Mouse (Mus musculus) forebrain, embryonic 14.5 days (tissue): ENCODE measurements around the gene Tiam1. TPM values are rescaled to one million over a fixed set of nuclear protein-coding genes. Genes with fewer than 3 reads are reported as not detected.

Experiments used
- ATAC-seq: fragments of 200-750 bp; cut with Nextera tagmentation; 2 replicates; pipeline ENCODE4 v1.8.0; 2017; ENCODE audit warnings: mild to moderate bottlenecking, moderate library complexity
- DNase-seq: peaks from one replicate; pipeline ENCODE4 v3.0.0-alpha.2; 2015; ENCODE audit warnings: low spot score
- H3K27ac ChIP-seq: fragments of 300-500 bp; sonication (generic); 2 replicates; pipeline ENCODE4 v1.5.1; 2014; ENCODE audit warnings: low read depth, mild to moderate bottlenecking, control low read depth, low read length, moderate library complexity
- H3K27me3 ChIP-seq: fragments of 300-500 bp; sonication (generic); replicated peaks from 2 replicates; pipeline ENCODE4 v1.6.1; 2014; ENCODE audit warnings: low read length, control low read depth, mixed read lengths; ENCODE audit not compliant: control insufficient read depth, insufficient read depth
- H3K36me3 ChIP-seq: fragments of 300-500 bp; sonication (generic); 2 replicates; pipeline ENCODE4 v1.6.1; 2014; ENCODE audit warnings: low read length, control low read depth; ENCODE audit not compliant: control insufficient read depth, insufficient read depth
- H3K4me1 ChIP-seq: fragments of 300-500 bp; sonication (generic); 2 replicates; pipeline ENCODE4 v1.6.1; 2014; ENCODE audit warnings: antibody characterized with exemption, low read length, control low read depth; ENCODE audit not compliant: control insufficient read depth, insufficient read depth
- H3K4me2 ChIP-seq: fragments of 300-500 bp; sonication (generic); 2 replicates; pipeline ENCODE4 v1.6.1; 2014; ENCODE audit warnings: mild to moderate bottlenecking, control low read depth, low read length
- H3K4me3 ChIP-seq: fragments of 300-500 bp; sonication (generic); 2 replicates; pipeline ENCODE4 v1.5.1; 2014; ENCODE audit warnings: low read depth, low read length, control low read depth
- H3K9ac ChIP-seq: fragments of 300-500 bp; sonication (generic); 2 replicates; pipeline ENCODE4 v1.6.1; 2014; ENCODE audit warnings: mild to moderate bottlenecking, low read length, control low read depth, moderate library complexity
- H3K9me3 ChIP-seq: fragments of 300-500 bp; sonication (generic); replicated peaks from 2 replicates; pipeline ENCODE4 v1.6.1; 2016; ENCODE audit warnings: low read length, control low read depth, mixed read lengths; ENCODE audit not compliant: control insufficient read depth
- WGBS: fragments of 180-500 bp; shearing (Covaris S2); extraction: QIAGEN DNeasy Blood & Tissue Kit; methylation state at CpG from one replicate; pipeline ENCODE4 v1.1.7; 2014; 5-methylcytosine and 5-hydroxymethylcytosine counted together
- polyA plus RNA-seq: library from polyadenylated mRNA; unstranded; fragments of >200 nt; fragmentation: Nextera tagmentation; extraction: Ambion mirVana; gene quantifications from 2 replicates; pipeline ENCODE4 v1.2.1, GENCODE M21; 2014

Gene Tiam1
- polyA plus RNA-seq, 1 experiment from 2014 or later = 22.4 TPM

DNA sequence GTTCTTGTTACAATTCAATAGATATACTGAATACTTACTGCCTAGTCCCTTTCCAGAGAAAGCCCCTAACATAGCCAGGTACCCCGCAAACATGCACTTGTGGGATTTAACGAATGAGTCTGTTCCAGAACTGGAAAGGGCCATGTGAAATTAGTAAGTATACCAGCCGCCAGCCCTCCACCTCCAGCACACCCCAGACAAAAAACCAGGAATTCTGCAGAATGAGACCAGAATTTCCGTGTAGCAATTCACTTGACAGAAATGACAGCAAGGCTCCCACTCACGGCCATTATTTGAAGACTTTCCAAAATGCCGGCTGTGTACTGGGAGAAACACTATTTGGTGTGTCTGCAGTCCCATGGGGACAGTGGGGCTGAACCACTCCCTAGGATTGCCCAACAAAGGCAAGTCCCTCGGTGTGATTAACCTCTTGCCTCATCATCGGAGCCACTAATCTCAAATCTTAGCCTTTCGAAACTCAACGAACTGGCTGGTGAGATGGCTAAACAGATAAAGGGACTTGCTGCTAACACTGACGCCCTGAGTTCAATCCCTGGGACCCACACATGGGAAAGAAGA, 30.9 kb downstream of the Tiam1 start:
- no peaks in the 10 kb centered on the region for H3K36me3 ChIP-seq
- DNase-seq (no peak), ATAC-seq (no peak)
- H3K4me1 ChIP-seq = no peaks in the 10 kb centered on the region
- H3K4me3 ChIP-seq = no peak overlapping the region
- WGBS = 94% methylated on average over 11 of the region's 11 CpGs
- no peaks in the 10 kb centered on the region for H3K9me3 ChIP-seq
- H3K27me3 ChIP-seq = no peaks in the 10 kb centered on the region
- no peak overlapping the region for H3K9ac ChIP-seq
- no peak overlapping the region for H3K4me2 ChIP-seq
- H3K27ac ChIP-seq = no peak overlapping the region

GRCm38 (mm10) chr16:90109500-90109899, 34.1 kb downstream of the Tiam1 start:
- no peak for ATAC-seq
- WGBS = 65% methylated on average over 2 of the region's 3 CpGs
- no peak overlapping the region for H3K27ac ChIP-seq

DNA sequence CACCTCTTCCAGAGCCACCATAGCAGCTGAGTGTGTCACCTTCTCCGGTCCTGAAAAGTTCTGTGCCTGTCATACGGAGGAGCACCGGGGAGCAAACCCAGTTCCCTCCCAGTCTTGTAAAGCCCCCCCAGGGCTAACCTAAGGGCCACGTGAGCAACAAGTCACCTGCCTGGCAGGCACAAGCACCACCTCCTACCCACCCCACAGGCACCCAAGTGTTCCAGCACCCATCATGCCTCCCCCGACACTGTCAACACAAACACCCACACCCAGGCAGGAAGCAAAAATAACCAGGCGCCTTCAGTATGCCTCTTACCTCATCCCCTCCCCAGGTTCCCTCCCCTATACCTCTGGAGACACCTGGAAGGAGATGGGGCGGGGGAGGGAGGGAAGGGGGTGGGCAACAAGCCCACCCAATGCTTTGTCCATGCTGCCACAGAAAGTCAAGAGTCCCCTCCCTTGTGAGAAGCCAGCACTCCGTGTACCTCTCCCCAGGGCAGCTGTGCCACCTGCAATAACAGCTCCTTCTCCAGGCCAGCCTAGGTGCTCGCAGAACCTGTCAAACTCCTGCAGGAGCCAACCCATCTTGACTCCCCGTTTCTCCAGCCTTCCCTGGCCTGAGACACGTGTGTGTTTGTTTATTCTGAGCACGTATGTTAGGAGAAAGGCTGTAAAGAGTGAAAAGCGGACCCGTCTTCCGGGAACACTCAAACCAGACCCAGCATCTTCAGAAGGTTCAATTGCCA, 38.7 kb downstream of the Tiam1 start:
- ATAC-seq (no peak), DNase-seq (no peak)
- H3K27ac ChIP-seq = no peak overlapping the region
- H3K27me3 ChIP-seq = no peaks in the 10 kb centered on the region
- 80% methylated on average over 15 of the region's 15 CpGs for WGBS
- no peak overlapping the region for H3K4me2 ChIP-seq
- no peaks in the 10 kb centered on the region for H3K4me1 ChIP-seq
- H3K9ac ChIP-seq = no peak overlapping the region
- no peaks in the 10 kb centered on the region for H3K36me3 ChIP-seq
- H3K9me3 ChIP-seq = no peaks in the 10 kb centered on the region
- no peak overlapping the region for H3K4me3 ChIP-seq

More at GRCm38 (mm10) chr16:90109500-90109899, 34.1 kb downstream of the Tiam1 start:
- H3K4me1 ChIP-seq = no peaks in the 10 kb centered on the region
- H3K4me2 ChIP-seq = no peak overlapping the region
- no peak for DNase-seq
- H3K27me3 ChIP-seq = no peaks in the 10 kb centered on the region
- no peaks in the 10 kb centered on the region for H3K9me3 ChIP-seq
- no peaks in the 10 kb centered on the region for H3K36me3 ChIP-seq
- H3K9ac ChIP-seq = no peak overlapping the region
- no peak overlapping the region for H3K4me3 ChIP-seq

DNA sequence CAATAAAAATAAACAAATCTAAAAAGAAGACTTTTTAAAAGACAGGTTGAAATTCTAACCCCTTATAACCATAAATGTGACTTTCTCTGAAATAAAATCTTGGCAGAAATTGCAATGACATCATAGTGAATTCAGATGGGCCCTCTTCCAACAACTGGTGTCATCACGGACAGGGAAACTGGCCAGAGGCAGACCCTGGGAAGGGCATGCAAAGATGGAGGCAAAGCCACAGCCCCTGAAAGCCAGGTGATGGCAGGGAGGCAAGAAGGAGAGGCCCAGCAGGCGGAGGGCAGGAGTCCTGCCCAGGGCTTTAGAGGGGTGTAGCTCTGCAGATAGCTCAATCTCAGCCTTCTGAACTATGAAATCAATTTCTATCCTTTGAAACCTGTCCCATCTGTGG, 39.8 kb downstream of the Tiam1 start:
- no peak overlapping the region for H3K4me3 ChIP-seq
- WGBS = 83% methylated on average over 2 of the region's 2 CpGs
- DNase-seq = no peak
- no peak overlapping the region for H3K9ac ChIP-seq
- no peak overlapping the region for H3K4me2 ChIP-seq
- no peaks in the 10 kb centered on the region for H3K27me3 ChIP-seq
- no peaks in the 10 kb centered on the region for H3K36me3 ChIP-seq
- H3K9me3 ChIP-seq = no peaks in the 10 kb centered on the region
- no peak overlapping the region for H3K27ac ChIP-seq
- ATAC-seq = no peak
- no peaks in the 10 kb centered on the region for H3K4me1 ChIP-seq

GRCm38 (mm10) chr16:90102596-90102995, 41.0 kb downstream of the Tiam1 start:
- WGBS = 84% methylated on average over 7 of the region's 7 CpGs
- no peaks in the 10 kb centered on the region for H3K27me3 ChIP-seq
- no peak overlapping the region for H3K9ac ChIP-seq
- no peak overlapping the region for H3K4me3 ChIP-seq
- no peak for DNase-seq
- no peaks in the 10 kb centered on the region for H3K36me3 ChIP-seq
- no peak overlapping the region for H3K27ac ChIP-seq
- no peaks in the 10 kb centered on the region for H3K9me3 ChIP-seq
- ATAC-seq = no peak
- H3K4me2 ChIP-seq = no peak overlapping the region
- H3K4me1 ChIP-seq = no peaks in the 10 kb centered on the region

GRCm38 (mm10) chr16:90098191-90098605, 45.4 kb downstream of the Tiam1 start:
- Histone ChIP-seq H3K27ac (no peak overlapping the region), H3K9ac (no peak overlapping the region), H3K4me1 (no peaks in the 10 kb centered on the region), H3K4me3 (no peak overlapping the region), H3K36me3 (no peaks in the 10 kb centered on the region), H3K4me2 (no peak overlapping the region), H3K27me3 (no peaks in the 10 kb centered on the region), H3K9me3 (no peaks in the 10 kb centered on the region)
- 90% methylated on average over 11 of the region's 11 CpGs for WGBS
- no peak for ATAC-seq
- no peak for DNase-seq

DNA sequence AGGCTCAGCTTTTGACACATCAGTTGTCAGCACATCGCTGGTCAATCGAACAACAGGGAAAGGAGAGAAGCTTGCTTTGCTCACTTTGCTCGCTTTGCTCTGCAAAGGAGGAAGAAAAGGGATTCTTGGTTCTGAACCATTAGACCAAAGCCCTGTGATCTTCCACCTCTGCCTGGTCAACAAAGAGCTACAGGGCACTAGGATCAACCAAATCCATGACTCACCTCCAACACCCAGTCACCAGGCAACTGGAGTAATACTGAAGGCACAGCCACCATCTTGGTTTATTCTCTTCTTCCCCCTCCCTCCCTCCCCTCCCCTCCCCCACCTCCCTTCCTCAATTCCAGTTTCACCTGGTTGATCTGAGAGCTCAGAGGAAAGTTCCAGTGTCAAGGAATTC, 45.8 kb downstream of the Tiam1 start:
- H3K4me2 ChIP-seq = no peak overlapping the region
- no peak for DNase-seq
- 98% methylated on average over 3 of the region's 3 CpGs for WGBS
- no peaks in the 10 kb centered on the region for H3K9me3 ChIP-seq
- H3K36me3 ChIP-seq = no peaks in the 10 kb centered on the region
- H3K4me3 ChIP-seq = no peak overlapping the region
- H3K9ac ChIP-seq = no peak overlapping the region
- no peak overlapping the region for H3K27ac ChIP-seq
- H3K27me3 ChIP-seq = no peaks in the 10 kb centered on the region
- H3K4me1 ChIP-seq = no peaks in the 10 kb centered on the region
- ATAC-seq = no peak

- no peaks in the 10 kb centered on the region for H3K9me3 ChIP-seq
- no peaks in the 10 kb centered on the region for H3K27me3 ChIP-seq
- no peak overlapping the region for H3K4me2 ChIP-seq
- no peak overlapping the region for H3K27ac ChIP-seq
- ATAC-seq (no peak), DNase-seq (no peak)
- H3K4me1 ChIP-seq = no peaks in the 10 kb centered on the region
- 87% methylated on average over 5 of the region's 5 CpGs for WGBS
- no peak overlapping the region for H3K4me3 ChIP-seq
- no peaks in the 10 kb centered on the region for H3K36me3 ChIP-seq
- H3K9ac ChIP-seq = no peak overlapping the region
These were observed 47.6 kb downstream of the Tiam1 start for GRCm38 (mm10) chr16:90096011-90096410.

- no peaks in the 10 kb centered on the region for H3K27me3 ChIP-seq
- H3K36me3 ChIP-seq = no peaks in the 10 kb centered on the region
- ATAC-seq (no peak), DNase-seq (no peak)
- no peaks in the 10 kb centered on the region for H3K9me3 ChIP-seq
- 89% methylated on average over 9 of the region's 9 CpGs for WGBS
- H3K4me3 ChIP-seq = no peak overlapping the region
- no peak overlapping the region for H3K9ac ChIP-seq
- H3K27ac ChIP-seq = no peak overlapping the region
- H3K4me2 ChIP-seq = no peak overlapping the region
- no peaks in the 10 kb centered on the region for H3K4me1 ChIP-seq
These were observed 50.6 kb downstream of the Tiam1 start for GRCm38 (mm10) chr16:90093015-90093414.
